Mouse (Mus musculus): ENCODE measurements around the gene Fam114a2.

GRCm38 (mm10) chr11:57551016-57551415 is 32.6 kb upstream of the Fam114a2 start:
- TF ChIP-seq POLR2A (IDR thresholded peaks at IDR 0.05; ENCODE audit: insufficient read depth, low read length) (no peak), CTCF (IDR thresholded peaks at IDR 0.05; ENCODE audit: low read depth, low read length) (no peak), EP300 (IDR thresholded peaks at IDR 0.05; ENCODE audit: insufficient read depth, low read depth, low read length) (no peak)
